Mouse (Mus musculus): ENCODE data around the gene Alox5ap. TPM values are rescaled to one million over a fixed set of nuclear protein-coding genes. Genes with fewer than 3 reads are reported as not detected.

Gene Alox5ap
- 13.1 TPM for total RNA-seq (2023)

DNA sequence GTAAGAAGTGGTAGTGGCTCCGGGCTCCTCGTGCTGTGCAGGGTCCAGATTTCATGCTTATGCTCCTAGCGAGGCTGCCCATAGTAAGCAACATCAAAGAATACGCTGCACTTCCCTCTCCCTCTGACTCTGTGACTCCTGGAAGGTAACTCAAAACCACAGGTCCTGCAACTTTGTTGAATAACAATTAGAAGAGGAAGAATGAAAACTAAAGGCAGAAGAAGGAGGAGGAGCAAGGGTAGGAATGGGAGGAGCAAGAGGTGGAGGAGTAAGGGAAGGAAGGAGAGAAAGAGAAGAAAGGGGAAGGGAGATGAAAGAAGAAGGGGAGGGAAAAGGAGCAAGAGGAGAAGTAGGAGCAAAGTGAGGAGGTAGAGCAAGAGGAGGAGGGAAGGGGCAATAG lies at the start of gene Alox5ap:
Gene Alox5ap (plus strand): TSS at position 363 of the 400 bp plus-strand sequence.

Other genes starting within 250 kb of the Alox5ap start
- gene Uspl1, start 80.4 kb upstream of the Alox5ap start, total RNA-seq (2023) = 87.8 TPM
- 338 TPM for gene Hmgb1, start 80.3 kb upstream of the Alox5ap start, total RNA-seq (2023)
- not detected for gene Medag, start 147.0 kb downstream of the Alox5ap start, total RNA-seq (2023)
- 1.6 TPM for gene Tex26, start 174.9 kb downstream of the Alox5ap start, total RNA-seq (2023)

All from CD4-positive naive resting alpha-beta T cell, adult 76 days (primary cell).